Mouse (Mus musculus) mouse embryonic stem cell (cell line): ENCODE results near the gene Luc7l3.

ENCODE experiments used
- in situ Hi-C, 2 experiments: fragments of 300-500 bp; cut with MboI; formaldehyde crosslinking; loops; 1 replicate in 1 of 2; 3 replicates in 1 of 2; pipeline ENCODE4 v1.14.3; 2019 to 2020; ENCODE audit warnings: low sequenced_read_pairs in 2 of 2, low pct_unique_long_range_greater_than_20kb in 1 of 2, mixed read lengths in 1 of 2; ENCODE audit not compliant: unreplicated experiment in 1 of 2

Gene Luc7l3

DNA sequence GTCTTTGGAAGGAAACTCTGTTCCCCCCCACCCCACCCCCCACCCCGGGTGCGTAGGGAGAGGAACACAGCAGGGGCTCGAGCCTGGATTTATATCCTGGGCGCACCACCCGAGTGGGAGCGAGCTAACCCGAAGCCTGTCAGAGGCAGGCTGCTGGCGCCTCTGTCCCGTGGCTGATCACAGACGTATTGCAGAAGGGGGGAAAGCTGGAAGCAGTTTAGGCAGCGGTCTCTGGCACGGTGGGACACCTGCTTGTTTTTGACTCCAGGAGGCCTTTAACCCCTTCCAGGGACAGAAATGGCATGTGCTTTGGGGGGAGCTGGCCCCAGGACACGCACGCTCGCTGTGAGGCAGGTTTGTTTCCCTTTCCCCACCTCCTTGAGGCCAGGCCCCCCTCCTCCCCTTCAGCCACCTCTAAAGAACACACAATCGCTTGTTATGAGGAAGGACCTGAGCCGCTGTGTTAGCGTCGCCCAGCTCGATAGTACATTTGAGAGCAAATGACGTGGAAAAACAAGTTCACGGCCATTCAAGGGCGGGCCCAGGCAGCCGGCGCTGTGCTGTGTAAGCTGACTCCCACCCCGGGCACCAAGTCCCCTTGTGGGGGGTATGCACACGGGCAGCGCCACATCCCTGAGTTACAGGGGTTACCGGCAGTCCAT is 78.9 kb downstream of the Luc7l3 start:
- in situ Hi-C loops: no loop called here

DNA sequence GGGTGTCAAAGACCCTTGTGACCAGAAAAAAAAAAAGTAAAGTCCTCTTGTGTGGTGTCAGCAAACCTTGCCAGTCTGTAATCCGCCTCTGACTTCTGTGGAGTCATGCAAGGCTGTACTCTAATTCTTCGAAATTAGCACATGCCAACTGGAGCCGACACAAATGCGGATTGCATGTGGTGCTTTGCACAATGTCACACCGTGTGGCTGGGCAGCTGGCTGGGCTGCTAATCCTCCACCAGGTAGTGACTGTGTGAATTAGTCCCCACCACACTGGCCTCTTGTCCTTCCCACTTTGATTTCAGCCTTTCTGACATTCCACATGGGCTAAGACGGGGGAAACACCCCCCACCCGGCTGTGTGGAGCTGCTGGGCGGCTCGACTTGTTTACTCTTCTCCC is 82.1 kb downstream of the Luc7l3 start:
- in situ Hi-C loops: no loop called here

DNA sequence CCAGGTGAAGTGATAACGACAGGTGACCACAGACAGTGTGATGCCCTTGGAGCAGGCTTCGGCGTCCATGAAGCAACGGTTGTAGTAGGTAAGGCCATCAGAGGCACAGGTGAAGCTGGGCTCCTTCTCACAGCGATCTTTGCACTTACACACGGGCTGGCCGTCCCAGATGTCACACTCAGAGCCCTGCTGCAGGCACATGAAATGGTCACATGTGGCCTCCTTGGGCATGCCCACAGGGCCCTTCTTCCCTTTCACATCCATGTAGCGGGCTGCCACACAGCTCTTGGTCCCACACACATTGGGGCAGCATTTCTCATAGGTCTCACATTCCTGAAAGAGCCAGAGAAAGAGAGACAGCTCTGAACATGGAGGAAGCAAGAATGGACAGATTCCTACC is 83.0 kb downstream of the Luc7l3 start:
- in situ Hi-C loops: no loop called here
